Mouse (Mus musculus): ENCODE data around the gene Rab36. TPM values are rescaled to one million over a fixed set of nuclear protein-coding genes. Genes with fewer than 3 reads are reported as not detected.

Rab36 gene
- polyA plus RNA-seq, 1 experiment from 2014 or later: 13.3 TPM

DNA sequence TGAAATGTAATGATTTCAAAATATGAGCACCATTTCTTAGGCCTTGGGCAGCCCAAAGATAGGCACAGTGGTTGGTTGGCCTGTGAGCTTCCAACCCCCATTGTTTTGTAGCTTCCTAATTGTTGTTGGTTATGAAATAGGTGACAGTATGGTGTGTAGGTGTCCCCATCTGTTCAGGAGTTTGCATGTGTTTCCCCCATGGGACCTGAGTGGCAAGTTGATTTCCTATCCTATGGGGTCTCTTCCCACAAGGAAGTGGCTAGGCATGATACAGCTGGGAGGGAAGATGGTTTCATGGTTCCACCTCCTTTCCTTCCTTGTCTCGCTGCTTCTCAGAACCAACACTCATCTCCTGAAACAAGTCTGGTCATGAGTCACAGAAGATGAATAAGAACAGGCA is 48.5 kb downstream of the Rab36 start:
- H3K27ac ChIP-seq: no peak overlapping the region
- H3K4me2 ChIP-seq (replicated peaks): no peak overlapping the region
- no peaks in the 10 kb centered on the region for H3K9me3 ChIP-seq (replicated peaks)
- WGBS: 83% methylated on average over 1 of the region's 1 CpGs
- 0 out of 2 replicates have a peak, but pooled peaks cover 2% of the 10 kb centered on the region for H3K36me3 ChIP-seq
- H3K4me3 ChIP-seq: no peak overlapping the region
- no peak overlapping the region for H3K9ac ChIP-seq
- H3K4me1 ChIP-seq: peaks cover 3% of the 10 kb centered on the region; the same call in 1 of the 2 replicates
- H3K27me3 ChIP-seq: no peaks in the 10 kb centered on the region
- ATAC-seq (ENCODE audit: low FRiP score): no peak

DNA sequence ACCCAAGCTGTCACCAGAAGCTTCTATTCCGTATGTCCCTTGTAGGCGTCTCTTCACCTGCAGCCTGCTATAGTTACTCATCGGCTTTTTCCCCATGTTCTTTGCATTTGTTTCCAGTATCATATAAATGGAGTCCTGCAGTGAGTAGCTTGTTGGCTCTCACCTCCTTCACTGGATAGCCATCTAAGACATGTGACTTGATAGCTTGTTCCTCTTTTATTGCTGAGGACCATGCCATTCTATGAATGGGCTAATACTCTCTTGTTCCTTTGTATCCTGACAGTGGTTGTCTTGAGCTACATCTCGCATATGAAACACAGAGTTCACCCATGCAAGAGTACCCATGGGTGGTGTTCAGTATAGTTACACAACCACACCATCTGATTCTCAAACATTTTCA is 51.6 kb downstream of the Rab36 start:
- H3K27ac ChIP-seq: no peak overlapping the region
- no peaks in the 10 kb centered on the region for H3K9me3 ChIP-seq (replicated peaks)
- 0 out of 2 replicates have a peak, but pooled peaks cover 3% of the 10 kb centered on the region for H3K27me3 ChIP-seq
- H3K4me1 ChIP-seq: peaks cover 5% of the 10 kb centered on the region
- ATAC-seq (ENCODE audit: low FRiP score): no peak
- 0 out of 2 replicates have a peak, but pooled peaks cover 2% of the 10 kb centered on the region for H3K36me3 ChIP-seq
- H3K4me2 ChIP-seq (replicated peaks): no peak overlapping the region
- H3K9ac ChIP-seq: no peak overlapping the region
- 93% methylated on average over 4 of the region's 4 CpGs for WGBS
- no peak overlapping the region for H3K4me3 ChIP-seq

DNA sequence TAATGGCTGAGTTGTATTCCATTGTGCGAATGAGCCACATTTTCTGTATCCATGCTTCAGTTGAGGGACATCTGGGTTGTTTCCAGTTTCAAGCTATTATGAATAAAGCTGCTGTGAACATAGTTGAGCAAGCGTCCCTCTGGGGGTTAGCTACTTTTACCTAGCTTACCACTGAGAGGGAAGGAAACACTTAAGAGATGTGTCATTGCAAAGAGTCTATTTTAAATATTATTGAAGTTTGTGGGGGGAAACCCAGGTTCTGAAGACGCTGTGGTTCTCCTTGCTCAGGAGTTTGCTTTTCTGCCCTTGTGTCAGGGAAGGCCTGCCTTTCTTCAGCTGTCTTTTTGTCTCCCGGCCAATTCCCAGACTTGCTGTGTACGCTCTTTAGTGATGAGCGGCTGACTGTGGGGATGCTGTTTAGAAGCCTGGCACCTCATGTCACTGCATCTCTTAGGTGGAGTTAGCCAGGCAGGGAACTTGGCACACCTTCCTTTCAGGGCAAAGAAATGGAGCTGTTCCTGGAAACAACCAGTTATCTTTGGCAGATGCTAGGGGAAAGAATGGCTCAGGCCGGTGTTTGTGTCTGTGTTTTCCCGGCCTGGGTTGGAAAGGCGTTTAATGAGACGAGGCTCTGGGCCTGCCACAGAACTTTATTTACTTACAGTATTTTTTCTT is 54.8 kb downstream of the Rab36 start:
- Histone ChIP-seq H3K4me2 (replicated peaks) (no peak overlapping the region), H3K36me3 (0 out of 2 replicates have a peak, but pooled peaks cover 2% of the 10 kb centered on the region), H3K27me3 (0 out of 2 replicates have a peak, but pooled peaks cover 6% of the 10 kb centered on the region), H3K27ac (no peak overlapping the region), H3K9ac (no peak overlapping the region), H3K4me1 (peaks cover 15% of the 10 kb centered on the region), H3K4me3 (no peak overlapping the region), H3K9me3 (replicated peaks) (no peaks in the 10 kb centered on the region)
- ATAC-seq (ENCODE audit: low FRiP score): no peak
- WGBS: 79% methylated on average over 10 of the region's 10 CpGs

DNA sequence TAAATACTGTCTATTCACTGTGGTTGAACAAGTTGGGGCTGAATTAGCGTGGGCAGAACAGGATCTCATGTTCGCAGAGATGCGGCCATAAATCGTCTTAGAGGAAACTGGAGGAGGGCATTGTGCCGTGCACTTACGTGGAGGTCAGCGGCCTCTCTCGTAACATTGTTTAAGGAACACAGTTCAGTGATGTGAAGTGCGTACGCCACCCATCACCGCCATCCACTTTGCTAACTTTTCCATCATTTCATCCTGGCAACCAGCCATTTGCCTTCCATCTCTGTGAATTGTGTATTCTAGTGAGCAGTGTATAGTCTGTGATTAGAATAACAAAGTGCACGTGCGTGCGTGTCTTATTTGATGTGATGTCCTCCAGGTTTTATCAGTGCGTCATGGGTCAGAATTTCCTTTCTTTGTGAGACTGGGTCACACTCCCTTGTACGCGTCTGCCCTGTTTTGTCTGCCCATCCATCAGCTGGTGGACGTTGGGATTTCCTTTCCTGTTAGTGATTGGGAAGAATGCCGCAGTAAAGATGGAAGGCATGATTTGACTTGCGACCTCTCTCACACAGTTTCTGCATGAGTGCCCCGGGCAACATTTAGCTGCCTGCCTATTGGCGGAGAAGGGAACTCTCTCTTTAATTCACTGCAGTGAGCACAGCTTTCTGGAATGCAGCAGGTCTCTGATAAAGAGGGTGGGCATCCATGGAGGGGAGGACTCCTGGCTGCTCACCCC is 56.6 kb downstream of the Rab36 start:
- H3K4me2 ChIP-seq (replicated peaks): 0 out of 2 replicates have a peak overlapping the region, but pooled peaks have one; percentile 0
- 0 out of 2 replicates have a peak, but pooled peaks cover 6% of the 10 kb centered on the region for H3K27me3 ChIP-seq
- no peaks in the 10 kb centered on the region for H3K9me3 ChIP-seq (replicated peaks)
- no peaks in the 10 kb centered on the region for H3K36me3 ChIP-seq
- H3K27ac ChIP-seq: no peak overlapping the region
- H3K9ac ChIP-seq: no peak overlapping the region
- no peak overlapping the region for H3K4me3 ChIP-seq
- 34% methylated on average over 22 of the region's 22 CpGs for WGBS
- ATAC-seq (ENCODE audit: low FRiP score): peak; percentile 66
- peaks cover 31% of the 10 kb centered on the region for H3K4me1 ChIP-seq

DNA sequence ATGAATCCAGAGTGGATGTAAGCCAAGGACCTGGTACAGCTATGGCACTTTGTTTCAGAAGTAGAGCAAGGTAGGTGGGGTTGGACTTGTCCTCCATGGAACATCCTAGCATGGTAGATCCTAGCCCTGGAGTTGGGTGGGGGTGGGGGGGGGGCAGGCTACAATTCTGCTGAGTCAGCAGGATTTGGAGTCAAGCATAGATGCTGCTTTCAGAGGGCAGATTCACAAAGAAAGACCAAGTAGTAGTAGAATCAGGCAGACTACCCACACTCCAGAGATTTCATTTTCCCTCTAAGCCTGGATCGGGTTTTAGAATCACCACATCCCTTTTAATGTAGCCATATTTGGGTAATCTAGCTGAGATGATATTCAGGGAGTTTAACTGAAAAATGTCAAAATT is 57.5 kb downstream of the Rab36 start:
- Histone ChIP-seq H3K9me3 (replicated peaks) (no peaks in the 10 kb centered on the region), H3K4me3 (no peak overlapping the region), H3K27ac (no peak overlapping the region), H3K4me1 (peaks cover 38% of the 10 kb centered on the region), H3K4me2 (replicated peaks) (no peak overlapping the region), H3K27me3 (0 out of 2 replicates have a peak, but pooled peaks cover 6% of the 10 kb centered on the region), H3K9ac (no peak overlapping the region), H3K36me3 (no peaks in the 10 kb centered on the region)
- 89% methylated on average over 1 of the region's 1 CpGs for WGBS
- ATAC-seq (ENCODE audit: low FRiP score): no peak

DNA sequence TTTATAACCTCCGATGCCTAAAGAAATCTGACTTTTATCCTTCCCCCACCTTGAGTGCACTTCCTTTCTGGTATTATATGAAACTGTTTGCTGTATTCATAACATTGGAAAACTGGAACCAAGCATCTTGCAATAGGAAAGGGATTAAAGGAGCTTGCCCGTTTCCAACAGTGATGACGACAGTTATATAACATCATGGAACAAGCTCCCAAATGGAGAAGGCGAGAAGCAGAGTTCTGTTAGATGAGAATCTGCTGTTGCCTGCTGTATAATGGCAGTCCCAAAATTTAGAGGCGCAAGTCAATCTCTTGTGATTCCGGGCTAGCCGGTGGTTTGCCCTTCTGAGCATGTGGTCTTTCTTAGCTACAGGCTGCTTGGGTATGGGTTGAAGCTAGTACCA is 58.4 kb downstream of the Rab36 start:
- no peak overlapping the region for H3K9ac ChIP-seq
- 0 out of 2 replicates have a peak, but pooled peaks cover 6% of the 10 kb centered on the region for H3K27me3 ChIP-seq
- no peaks in the 10 kb centered on the region for H3K9me3 ChIP-seq (replicated peaks)
- 95% methylated on average over 7 of the region's 7 CpGs for WGBS
- no peaks in the 10 kb centered on the region for H3K36me3 ChIP-seq
- no peak overlapping the region for H3K4me2 ChIP-seq (replicated peaks)
- ATAC-seq (ENCODE audit: low FRiP score): no peak
- H3K27ac ChIP-seq: no peak overlapping the region
- H3K4me1 ChIP-seq: peaks cover 43% of the 10 kb centered on the region
- no peak overlapping the region for H3K4me3 ChIP-seq

DNA sequence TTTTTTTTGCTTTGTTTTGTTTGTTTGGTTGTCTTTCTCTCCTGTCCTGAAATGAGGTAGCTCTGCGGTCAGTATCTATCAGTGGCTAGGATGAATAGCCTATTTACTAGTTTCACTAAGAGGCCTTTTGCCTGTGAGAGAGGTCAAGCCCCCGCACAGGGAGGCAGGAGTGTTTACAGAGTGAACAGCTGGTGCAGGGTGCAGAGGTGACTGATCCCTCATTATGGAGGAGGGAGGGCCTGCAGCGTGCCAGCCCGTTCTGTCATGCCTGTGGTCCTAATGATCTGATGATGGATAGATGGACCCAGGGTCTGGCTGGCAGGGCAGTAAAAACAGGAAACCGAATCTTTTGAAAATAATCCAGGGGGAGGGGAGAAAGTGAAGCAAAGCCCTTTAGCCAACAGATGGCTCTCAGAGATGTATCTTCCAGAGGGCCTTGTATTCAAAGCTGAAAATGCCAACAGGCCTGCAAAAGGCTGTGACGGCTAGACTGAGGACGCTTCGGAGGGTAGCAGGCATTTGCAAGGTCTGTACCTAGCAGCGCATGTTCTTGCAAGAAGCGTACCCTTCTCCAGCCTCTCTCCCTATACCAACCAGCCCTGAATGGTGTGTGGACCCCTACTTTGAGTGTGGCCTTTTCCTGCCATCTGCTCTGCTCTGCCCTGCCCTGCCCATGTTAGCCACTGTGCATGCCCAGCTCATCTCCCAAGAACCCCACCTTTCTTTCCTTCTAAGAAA is 61.8 kb downstream of the Rab36 start:
- peak; percentile 80 for ATAC-seq (ENCODE audit: low FRiP score)
- Histone ChIP-seq H3K9ac (no peak overlapping the region), H3K4me3 (no peak overlapping the region), H3K4me1 (peaks cover 50% of the 10 kb centered on the region), H3K4me2 (replicated peaks) (no peak overlapping the region), H3K9me3 (replicated peaks) (no peaks in the 10 kb centered on the region), H3K27ac (peak overlapping the region; percentile 0; the same call in 1 of the 2 replicates), H3K27me3 (0 out of 2 replicates have a peak, but pooled peaks cover 8% of the 10 kb centered on the region), H3K36me3 (no peaks in the 10 kb centered on the region)
- 17% methylated on average over 10 of the region's 10 CpGs for WGBS

DNA sequence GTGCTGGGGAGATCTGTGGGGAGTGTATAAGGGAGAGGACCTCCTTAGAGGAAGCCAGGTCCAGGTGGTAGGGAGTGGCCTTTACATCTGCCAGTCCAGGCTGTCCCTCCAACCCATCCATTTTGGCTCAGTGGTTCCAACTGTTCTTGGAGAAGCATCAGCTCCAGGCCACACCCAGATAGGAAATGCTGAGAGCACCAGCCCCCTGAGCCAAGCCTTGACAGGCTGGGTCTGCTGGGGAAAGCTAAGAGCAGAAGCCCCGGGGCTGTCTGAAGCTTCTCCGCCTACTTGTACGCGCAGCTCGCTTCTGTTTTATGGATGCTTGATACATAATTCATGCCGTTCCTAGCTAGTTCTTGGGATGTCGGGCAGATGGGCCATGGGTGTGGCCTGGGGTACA is 63.4 kb downstream of the Rab36 start:
- 0 out of 2 replicates have a peak, but pooled peaks cover 8% of the 10 kb centered on the region for H3K27me3 ChIP-seq
- no peak overlapping the region for H3K4me2 ChIP-seq (replicated peaks)
- H3K9ac ChIP-seq: no peak overlapping the region
- H3K27ac ChIP-seq: no peak overlapping the region
- no peaks in the 10 kb centered on the region for H3K9me3 ChIP-seq (replicated peaks)
- no peaks in the 10 kb centered on the region for H3K36me3 ChIP-seq
- peaks cover 59% of the 10 kb centered on the region for H3K4me1 ChIP-seq
- whole genome bisulfite sequencing: 60% methylated on average over 7 of the region's 7 CpGs
- ATAC-seq (ENCODE audit: low FRiP score): peak; percentile 24; the same call in 1 of the 2 replicates
- no peak overlapping the region for H3K4me3 ChIP-seq

DNA sequence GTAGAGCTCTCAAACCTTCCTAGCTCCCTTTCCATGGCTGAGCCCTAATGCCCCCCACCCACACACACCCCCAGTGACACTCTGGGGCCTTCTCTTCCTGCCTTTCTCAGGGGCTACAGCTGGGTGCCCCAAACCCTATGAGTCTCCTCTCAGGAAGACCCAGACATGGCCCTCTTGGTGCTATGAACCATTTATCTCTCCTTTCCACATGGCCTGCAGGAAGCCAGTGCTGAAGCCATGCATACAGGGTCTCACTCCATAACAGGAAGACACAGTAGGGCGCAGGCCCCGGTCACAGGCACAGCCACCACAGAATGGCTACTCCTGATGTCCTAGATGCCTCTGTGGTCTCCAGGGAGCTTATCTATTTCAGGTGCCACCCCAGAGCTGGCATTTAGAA is 66.6 kb downstream of the Rab36 start:
- no peak overlapping the region for H3K9ac ChIP-seq
- peaks cover 53% of the 10 kb centered on the region for H3K4me1 ChIP-seq
- H3K27me3 ChIP-seq: 0 out of 2 replicates have a peak, but pooled peaks cover 4% of the 10 kb centered on the region
- ATAC-seq (ENCODE audit: low FRiP score): no peak
- 90% methylated on average over 2 of the region's 2 CpGs for WGBS
- H3K9me3 ChIP-seq (replicated peaks): no peaks in the 10 kb centered on the region
- no peaks in the 10 kb centered on the region for H3K36me3 ChIP-seq
- no peak overlapping the region for H3K4me3 ChIP-seq
- no peak overlapping the region for H3K27ac ChIP-seq
- H3K4me2 ChIP-seq (replicated peaks): no peak overlapping the region

Other genes starting within 250 kb of the Rab36 start
- 26.5 and 27.9 TPM in 2 replicates for gene Gnaz, start 69.9 kb upstream of the Rab36 start, polyA plus RNA-seq (2016; fragmentation: Nextera tagmentation; extraction: Ambion mirVana)
- gene Rsph14, start 4.5 kb upstream of the Rab36 start, polyA plus RNA-seq (2016; fragmentation: Nextera tagmentation; extraction: Ambion mirVana): 0.57 and 0.67 TPM in 2 replicates
- gene Bcr, start 23.5 kb downstream of the Rab36 start, polyA plus RNA-seq (2016; fragmentation: Nextera tagmentation; extraction: Ambion mirVana): 11.4 and 14.0 TPM in 2 replicates
- gene Specc1l, start 175.0 kb downstream of the Rab36 start, polyA plus RNA-seq (2016; fragmentation: Nextera tagmentation; extraction: Ambion mirVana): 51.4 and 54.6 TPM in 2 replicates

All from hindbrain, embryonic 12.5 days (tissue).